Mouse (Mus musculus): ENCODE data around the gene Srcap.

Srcap gene

GRCm38 (mm10) chr7:127574115-127574514 lies 62.3 kb downstream of the Srcap start:
- DNase-seq (ENCODE audit: low spot score in 2 of 2) = no peak

GRCm38 (mm10) chr7:127583260-127583659 lies 71.5 kb downstream of the Srcap start:
- no peak for DNase-seq (ENCODE audit: low spot score in 2 of 2)

GRCm38 (mm10) chr7:127585031-127585430 lies 73.2 kb downstream of the Srcap start:
- no peak for DNase-seq (ENCODE audit: low spot score in 2 of 2)

- peak in 1 of 2 experiments; percentile 23 for DNase-seq (ENCODE audit: low spot score in 2 of 2)
Observed at GRCm38 (mm10) chr7:127586149-127586548, 74.4 kb downstream of the Srcap start.

GRCm38 (mm10) chr7:127587196-127587595 lies 75.4 kb downstream of the Srcap start:
- no peak for DNase-seq (ENCODE audit: low spot score in 2 of 2)

GRCm38 (mm10) chr7:127588011-127588871 lies 76.5 kb downstream of the Srcap start, which contains the start of the genes Ccdc189 and Rnf40:
Gene Ccdc189 (minus strand): TSS chr7:127588595.
Gene Rnf40 (plus strand): TSS chr7:127588767.
- DNase-seq (ENCODE audit: low spot score in 2 of 2) = peak; percentile 80 to 86

DNA sequence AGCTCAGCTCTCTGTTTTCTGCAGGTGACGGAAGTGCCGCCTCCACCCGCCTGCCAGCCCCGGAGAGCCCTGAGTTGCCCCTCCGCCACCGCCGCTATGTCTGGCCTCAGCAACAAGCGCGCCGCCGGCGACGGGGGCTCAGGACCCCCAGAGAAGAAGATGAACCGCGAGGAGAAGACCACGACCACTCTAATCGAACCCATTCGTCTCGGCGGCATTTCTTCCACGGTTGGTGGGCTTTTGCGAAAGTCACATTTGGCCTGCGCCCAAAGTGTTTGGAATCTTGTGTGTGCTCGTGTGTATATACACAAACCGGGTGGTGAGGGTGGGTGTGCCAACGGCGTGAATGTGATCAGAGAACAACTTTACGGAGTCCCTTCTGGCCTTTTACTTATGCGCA lies 77.1 kb downstream of the Srcap start:
- no peak for DNase-seq (ENCODE audit: low spot score in 2 of 2)

DNA sequence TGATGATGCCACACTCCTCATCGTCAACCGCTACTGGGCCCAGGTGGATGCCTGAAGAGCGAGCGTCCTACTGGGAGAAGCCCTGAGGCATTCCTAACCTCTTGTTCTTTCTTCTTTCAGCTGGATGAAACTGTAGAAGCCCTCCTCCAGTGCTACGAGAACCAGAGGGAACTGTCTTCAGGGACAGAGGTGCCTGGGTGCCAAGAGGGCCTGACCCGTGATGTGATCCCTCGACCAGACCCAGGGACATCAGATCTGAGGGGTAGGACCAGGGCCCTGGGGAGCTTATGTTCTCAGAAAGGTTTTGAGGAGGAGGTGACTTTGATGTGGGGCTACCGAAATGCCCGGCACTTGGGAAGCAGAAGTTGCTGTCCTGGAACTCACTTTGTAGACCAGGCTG lies 77.9 kb downstream of the Srcap start:
- DNase-seq (ENCODE audit: low spot score in 2 of 2) = no peak

DNA sequence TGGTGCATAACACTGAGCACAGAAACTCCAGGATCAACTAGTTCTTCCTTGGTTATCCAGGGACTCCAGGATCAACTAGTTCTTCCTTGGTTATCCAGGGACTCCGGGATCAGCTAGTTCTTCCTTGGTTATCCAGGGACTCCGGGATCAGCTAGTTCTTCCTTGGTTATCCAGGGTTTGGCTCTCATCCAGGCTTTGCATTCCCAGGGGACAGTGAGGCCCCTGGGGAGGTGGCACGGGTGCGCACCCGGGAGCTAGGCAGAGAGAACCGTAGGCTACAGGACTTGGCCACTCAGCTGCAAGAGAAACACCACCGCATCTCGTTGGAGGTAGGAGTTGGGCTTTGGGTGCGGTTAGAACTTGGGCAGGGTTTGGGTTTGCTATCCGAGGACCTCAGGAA lies 79.3 kb downstream of the Srcap start:
- DNase-seq (ENCODE audit: low spot score in 2 of 2) = no peak

DNA sequence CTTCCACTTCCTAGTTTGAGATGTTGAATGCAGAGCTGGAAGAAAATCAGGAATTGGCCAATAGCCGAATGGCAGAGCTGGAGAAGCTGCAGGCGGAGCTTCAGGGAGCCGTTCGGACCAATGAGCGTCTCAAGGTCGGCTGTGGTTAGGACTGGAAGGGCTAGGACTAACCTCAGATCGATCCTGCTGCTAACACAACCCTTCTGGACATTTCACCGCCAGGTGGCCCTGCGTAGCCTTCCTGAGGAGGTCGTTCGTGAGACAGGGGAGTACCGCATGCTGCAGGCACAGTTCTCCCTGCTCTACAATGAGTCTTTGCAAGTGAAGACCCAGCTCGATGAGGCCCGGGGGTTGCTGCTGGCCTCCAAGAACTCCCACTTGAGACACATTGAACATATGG lies 80.8 kb downstream of the Srcap start:
- no peak for DNase-seq (ENCODE audit: low spot score in 2 of 2)

GRCm38 (mm10) chr7:127596747-127597146 lies 85.0 kb downstream of the Srcap start:
- no peak for DNase-seq (ENCODE audit: low spot score in 2 of 2)

GRCm38 (mm10) chr7:127600612-127601011 lies 88.8 kb downstream of the Srcap start:
- no peak for DNase-seq (ENCODE audit: low spot score in 2 of 2)

DNA sequence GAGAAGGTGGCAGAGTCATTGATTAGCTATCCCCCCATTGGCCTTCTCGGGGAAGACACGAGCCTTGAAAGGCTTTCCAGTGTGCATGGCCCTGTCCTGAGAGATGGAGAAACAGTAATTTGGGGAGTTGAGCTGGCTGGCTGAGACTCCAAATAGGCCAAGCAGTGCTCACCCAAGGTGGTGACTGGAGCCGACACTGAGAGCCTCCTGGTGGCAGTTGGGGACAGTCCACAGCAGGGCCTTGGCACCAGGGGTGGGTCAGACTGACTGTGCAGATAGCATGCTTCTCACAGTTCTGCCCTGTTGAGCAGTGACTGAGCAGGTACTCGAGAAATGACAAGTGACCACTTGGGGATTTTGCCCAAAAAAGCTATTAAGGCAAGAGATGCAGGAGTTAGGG lies 90.0 kb downstream of the Srcap start:
- DNase-seq (ENCODE audit: low spot score in 2 of 2) = no peak

DNA sequence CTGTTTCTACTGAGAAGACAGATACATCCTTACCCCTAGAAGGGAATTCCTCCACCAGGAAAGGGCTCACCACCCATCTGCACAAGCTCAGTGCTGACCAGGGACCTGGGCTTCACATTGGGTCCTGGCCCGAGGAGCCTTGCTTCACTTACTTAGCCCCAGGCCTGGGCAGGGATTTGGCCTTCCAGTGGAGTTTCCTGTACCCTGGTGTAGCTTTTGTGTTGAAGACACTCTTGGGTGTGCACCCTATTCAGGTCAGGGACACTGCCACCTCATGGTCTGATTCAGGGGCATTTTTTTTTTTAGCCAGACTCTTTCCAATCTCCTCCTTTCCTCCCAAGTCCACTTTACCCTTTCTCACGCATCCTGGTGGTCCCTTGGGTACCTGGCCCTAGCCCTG lies 91.1 kb downstream of the Srcap start:
- DNase-seq (ENCODE audit: low spot score in 2 of 2) = no peak

GRCm38 (mm10) chr7:127604256-127604655 lies 92.5 kb downstream of the Srcap start:
- DNase-seq (ENCODE audit: low spot score in 2 of 2) = no peak

DNA sequence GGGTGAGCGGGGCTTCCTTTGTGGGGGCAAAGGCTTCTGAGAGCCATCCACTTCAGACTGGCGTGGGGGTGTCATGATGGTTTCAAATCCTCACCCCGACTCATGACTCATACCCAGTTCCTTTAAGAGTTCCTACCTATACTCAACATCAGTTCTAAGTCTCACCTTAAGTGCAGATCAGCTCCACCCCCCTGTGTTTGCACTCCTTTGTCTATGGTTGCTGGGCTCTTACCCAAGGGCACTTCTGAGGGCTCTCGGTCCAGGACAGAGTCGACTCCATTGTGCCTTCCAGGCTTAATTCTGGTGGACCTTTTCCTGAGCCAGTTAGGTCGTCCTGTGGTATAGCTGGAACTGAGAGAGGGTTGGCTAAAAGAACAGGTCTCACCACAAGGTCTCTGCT lies 95.4 kb downstream of the Srcap start:
- no peak for DNase-seq (ENCODE audit: low spot score in 2 of 2)
